Mouse (Mus musculus) myocyte (in vitro differentiated cells): ENCODE measurements around the gene Gm10681.
"Not testable (repeated sequence)": the region's sequence is repeated elsewhere in the genome, so short reads cannot be mapped to it uniquely, and the experiment has no call there.

Experiments used
- E2F4 ChIP-seq: IDR thresholded peaks from one replicate; pipeline ENCODE4 v1.6.1; 2011; ENCODE audit warnings: mild to moderate bottlenecking, control low read depth, moderate library complexity; ENCODE audit not compliant: insufficient read depth
- MAX ChIP-seq: IDR thresholded peaks from one replicate; pipeline ENCODE4 v1.6.1; 2011; ENCODE audit warnings: low read depth, mild to moderate bottlenecking, control low read depth
- MYOD1 ChIP-seq, 3 experiments: IDR thresholded peaks; one replicate each; pipeline ENCODE4 v1.6.1; 2011; ENCODE audit warnings: control low read depth in 2 of 3, low read depth in 2 of 3, mild to moderate bottlenecking in 2 of 3, moderate library complexity in 1 of 3; ENCODE audit not compliant: insufficient read length in 2 of 3, control insufficient read depth in 1 of 3
- POLR2A ChIP-seq: IDR thresholded peaks from one replicate; pipeline ENCODE4 v1.6.1; 2011; ENCODE audit warnings: low read depth, mild to moderate bottlenecking, control low read depth, moderate library complexity; ENCODE audit not compliant: insufficient read length
- SRF ChIP-seq: IDR thresholded peaks from one replicate; pipeline ENCODE4 v1.6.1; 2011; ENCODE audit warnings: low read depth; ENCODE audit not compliant: control insufficient read depth, insufficient read length
- TCF12 ChIP-seq: IDR thresholded peaks from one replicate; pipeline ENCODE4 v1.6.1; 2011; ENCODE audit warnings: mild to moderate bottlenecking, control low read depth; ENCODE audit not compliant: poor library complexity, insufficient read depth, severe bottlenecking
- TCF3 ChIP-seq: IDR thresholded peaks from one replicate; pipeline ENCODE4 v1.6.1; 2011; ENCODE audit warnings: low read depth, control low read depth; ENCODE audit not compliant: insufficient read length
- USF1 ChIP-seq: IDR thresholded peaks from one replicate; pipeline ENCODE4 v1.6.1; 2011; ENCODE audit warnings: low read depth, mild to moderate bottlenecking, control low read depth, moderate library complexity

GRCm38 (mm10) chr3:98510414-98510813 is 78.2 kb downstream of the Gm10681 start, which contains the start of gene Hsd3b4:
- not testable (repeated sequence) for TF ChIP-seq POLR2A; E2F4; MYOD1 (IDR thresholded peaks at IDR 0.05; ENCODE audit: control insufficient read depth in 1 of 3, insufficient read length in 2 of 3, low read depth in 2 of 3); TCF3; MAX; USF1; SRF; TCF12
